Mouse (Mus musculus): ENCODE results near the gene Zfp619.
"Not testable (repeated sequence)": the region's sequence is repeated elsewhere in the genome, so short reads cannot be mapped to it uniquely, and the experiment has no call there.

Gene Zfp619

DNA sequence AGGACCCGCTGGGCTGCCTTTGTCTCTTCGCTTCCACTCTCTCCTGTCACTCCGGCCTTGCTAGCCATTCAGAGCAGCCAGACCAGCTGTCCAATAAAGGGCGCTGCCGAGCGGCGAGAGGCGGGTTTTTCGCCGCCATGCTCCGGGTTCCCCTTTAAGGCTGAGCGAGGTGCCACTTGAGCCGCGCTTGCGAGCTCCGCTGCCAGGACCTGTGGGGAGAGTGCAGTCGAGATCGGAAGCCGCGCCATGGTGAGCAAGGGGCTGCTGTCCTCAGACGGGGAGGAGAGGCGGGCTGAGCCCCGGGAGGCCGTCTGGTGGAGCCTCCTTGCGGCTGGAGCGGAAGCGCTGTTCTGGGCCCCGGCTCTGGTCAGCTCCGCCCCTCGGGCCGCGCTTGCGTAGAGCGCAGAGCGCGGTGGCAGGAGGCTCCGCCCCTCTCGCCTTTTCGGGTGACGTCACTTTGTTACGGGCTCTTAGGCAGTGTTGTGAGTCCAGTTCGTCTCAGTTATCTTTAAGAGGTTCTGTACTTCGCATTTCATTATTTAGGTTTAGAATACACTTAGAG is at the start of gene Zfp619:
Gene Zfp619 (plus strand): TSS at position 151 of the 562 bp plus-strand sequence.
- DNase-seq (ENCODE audit: low spot score in 2 of 2) = peak; percentile 88 to 90

DNA sequence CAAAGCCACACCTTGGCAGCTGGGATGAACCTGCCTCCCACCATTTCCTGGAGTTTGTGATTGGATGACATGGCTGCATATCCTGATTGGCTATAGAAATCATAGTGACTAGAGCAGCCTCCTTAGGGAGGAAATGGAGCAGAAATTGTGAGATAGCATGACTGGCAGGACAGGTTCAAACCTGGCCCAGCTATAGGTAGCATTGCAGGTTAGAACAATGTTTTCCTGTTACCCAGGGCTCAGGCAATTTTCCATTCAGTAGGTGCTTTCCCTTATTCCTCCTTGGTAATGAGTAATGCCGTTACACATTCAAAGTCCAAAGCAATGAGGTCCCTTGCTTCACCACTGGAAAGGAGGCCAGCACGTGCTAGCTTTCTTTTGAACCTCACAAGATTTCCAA is 38.6 kb upstream of the Zfp619 start:
- DNase-seq (ENCODE audit: low spot score in 2 of 2) = no peak

DNA sequence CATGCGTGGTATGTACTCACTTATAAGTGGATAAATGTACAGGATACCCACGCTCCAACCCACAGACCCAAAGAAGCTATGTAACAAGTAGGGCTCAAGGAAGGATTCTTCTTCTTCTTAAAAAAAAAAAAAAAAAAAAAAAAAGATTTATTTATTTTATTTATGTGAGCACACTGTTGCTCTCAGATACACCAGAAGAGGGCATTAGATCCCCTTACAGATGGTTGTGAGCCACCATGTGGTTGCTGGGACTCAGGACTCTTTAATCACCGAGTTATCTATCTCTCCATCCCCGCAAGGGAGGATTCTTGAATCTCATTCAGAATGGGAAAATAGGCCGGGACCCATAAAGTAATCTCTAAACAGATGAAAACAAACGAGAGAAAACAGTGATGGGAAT is 33.2 kb upstream of the Zfp619 start:
- DNase-seq (ENCODE audit: low spot score in 2 of 2) = no peak

DNA sequence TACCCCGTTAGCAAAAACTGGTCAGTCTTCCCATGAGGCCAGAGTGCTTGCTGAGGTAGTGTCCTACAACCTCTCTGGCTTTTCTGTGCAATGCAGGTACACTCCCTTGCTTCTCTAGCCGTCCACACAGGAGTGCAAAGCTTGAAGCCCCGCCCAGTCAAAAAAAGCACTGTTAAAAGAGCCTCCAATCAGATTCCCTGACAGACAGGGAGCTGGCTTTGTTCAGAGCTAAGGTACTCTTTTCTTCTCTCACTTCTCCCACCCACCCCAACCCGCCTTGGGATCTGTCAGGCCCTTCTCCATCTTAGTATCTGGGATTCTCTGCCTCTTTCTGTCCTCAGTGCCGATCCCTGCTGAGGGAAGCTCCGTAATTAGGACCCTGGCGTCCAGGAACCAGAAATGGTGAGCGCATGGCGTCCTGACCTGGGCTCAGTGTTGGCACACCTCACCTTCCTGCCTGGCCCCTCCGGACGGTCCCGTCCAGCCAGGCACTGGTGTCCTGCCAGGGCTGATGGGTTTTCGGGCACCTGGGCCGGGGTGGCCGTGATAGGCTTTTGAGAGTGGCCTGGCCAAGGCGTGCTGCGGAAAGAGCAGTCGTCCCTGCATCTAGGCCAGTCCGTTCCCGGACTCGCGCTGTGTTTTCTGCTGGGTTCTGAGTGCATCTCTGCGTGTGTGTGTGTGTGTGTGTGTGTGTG is 30.3 kb upstream of the Zfp619 start:
- no peak for DNase-seq (ENCODE audit: low spot score in 2 of 2)

DNA sequence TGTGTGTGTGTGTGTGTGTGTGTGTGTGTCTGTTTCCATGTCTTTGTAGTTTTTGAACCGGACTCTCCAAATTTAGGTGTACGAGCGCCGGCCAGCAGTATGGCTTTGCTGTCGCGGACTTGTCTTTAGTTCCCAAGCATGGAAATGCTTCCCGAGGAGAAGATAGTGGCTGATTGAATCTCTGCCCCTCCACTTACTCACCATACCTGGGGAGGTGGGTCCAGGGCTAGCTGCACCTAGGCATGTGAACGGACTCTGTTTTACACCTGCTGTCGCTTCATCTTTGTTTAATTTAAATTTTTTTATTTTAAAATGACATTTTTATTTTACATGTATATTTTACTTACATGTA is 29.7 kb upstream of the Zfp619 start:
- no peak for DNase-seq (ENCODE audit: low spot score in 2 of 2)

DNA sequence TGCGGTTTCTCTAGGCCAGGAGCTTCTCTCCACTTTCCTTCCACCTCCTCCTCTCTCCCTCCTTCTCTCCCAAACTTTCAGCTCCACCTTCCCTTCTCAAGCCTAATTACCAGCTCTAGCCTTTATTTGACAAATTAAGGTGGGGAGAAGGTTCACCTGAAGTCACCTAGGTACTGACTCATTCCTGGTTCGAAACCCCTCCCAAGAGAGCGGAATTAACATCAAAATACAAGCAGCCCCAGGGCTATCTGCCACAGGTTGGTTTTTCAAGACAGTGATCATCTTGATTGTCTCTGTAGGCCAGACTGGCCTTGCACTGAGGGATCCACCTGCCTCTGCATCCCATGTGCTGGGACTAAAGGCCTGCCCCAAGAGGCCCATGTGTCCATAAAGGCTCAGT is 22.9 kb upstream of the Zfp619 start:
- no peak for DNase-seq (ENCODE audit: low spot score in 2 of 2)

DNA sequence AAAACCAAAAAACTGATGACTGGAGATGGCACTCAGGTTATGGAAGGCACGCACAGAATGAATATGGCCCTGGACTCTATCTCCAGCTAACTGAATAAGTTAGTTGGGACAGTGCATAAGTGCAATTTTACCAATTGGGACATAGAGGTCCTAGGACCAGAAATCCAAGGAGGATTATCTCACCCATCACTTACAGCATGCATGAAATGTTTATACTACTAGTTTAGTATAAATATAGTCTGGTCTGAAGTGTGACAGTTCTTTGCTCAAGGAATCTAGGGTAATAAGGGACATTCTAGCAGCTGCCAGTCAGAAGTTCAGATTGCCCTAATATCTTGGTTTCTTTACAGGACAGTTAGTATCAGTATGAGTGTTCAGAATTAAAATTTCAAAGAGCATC is 13.5 kb upstream of the Zfp619 start:
- no peak for DNase-seq (ENCODE audit: low spot score in 2 of 2)

DNA sequence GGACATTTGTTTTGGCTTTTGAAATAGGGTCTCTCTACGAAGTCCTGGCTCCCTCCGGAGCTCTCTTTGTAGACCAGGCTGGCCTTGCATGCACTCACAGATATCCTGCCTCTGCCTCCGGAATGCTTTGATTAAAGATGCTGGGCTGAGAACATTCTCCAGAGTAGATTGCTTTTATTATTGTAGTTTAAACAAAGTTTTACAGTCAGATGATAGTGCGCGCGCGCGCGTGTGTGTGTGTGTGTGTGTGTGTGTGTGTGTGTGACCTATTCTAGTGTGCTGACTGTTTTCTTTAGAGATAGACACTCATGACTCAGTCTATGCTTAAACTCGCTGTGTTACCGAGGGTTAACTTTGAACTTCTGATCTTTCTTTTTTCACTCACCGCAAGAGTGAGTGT is 796 bp downstream of the Zfp619 start:
- peak; percentile 5 to 10 for DNase-seq (ENCODE audit: low spot score in 2 of 2)

DNA sequence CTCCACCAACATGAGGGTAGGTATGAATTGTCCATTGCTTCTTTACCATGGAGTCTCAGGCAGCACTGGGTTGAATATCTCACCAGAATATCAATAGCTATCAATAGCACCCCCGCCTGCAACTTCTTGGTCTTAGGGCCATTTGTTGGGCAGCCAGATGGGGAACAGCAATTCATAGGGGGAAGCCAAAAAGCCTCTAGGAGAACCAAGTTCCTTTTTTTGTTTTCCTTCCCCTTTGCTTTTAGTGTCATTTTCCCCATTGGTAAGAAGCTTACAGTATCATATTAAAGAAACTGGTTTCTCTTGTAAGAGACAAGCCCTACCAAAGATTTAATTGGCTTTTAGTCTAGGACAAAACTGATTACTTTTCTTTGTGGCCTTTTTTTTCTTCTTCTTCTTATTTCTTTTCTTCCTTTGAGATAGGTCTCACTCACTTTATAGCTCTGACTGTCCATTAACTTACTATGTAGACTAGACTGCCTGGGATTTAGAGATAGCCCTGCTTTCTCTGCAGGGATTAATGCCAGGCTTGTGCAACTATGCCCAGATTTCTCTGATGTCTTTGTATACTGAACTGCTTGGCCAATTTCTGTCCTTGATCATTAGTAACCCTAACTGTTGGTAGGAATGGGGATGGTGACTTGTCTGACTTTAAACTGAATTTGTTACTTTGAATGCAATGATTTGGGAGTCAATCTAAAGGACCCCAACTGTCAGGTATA is 6.3 kb downstream of the Zfp619 start:
- DNase-seq (ENCODE audit: low spot score in 2 of 2) = no peak

DNA sequence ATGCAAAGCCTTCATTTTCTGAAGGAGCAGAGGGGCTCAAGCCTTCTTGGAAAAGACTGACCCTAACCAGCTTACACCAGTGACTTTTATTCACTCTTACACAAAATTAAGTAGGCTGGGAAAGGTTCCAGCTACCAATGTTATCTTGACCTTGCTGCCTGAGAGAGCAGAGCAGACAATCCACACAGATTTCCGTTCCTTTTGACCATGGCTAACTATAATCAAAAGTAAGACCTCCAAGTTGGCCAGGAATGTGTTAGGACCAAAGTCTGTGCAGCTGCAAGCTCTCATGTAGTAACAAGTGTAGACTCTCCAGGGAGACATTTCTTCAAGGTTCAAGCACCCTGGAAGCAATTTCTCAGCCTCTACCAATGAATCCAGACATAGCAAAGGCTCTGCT is 25.6 kb downstream of the Zfp619 start:
- no peak for DNase-seq (ENCODE audit: low spot score in 2 of 2)

DNA sequence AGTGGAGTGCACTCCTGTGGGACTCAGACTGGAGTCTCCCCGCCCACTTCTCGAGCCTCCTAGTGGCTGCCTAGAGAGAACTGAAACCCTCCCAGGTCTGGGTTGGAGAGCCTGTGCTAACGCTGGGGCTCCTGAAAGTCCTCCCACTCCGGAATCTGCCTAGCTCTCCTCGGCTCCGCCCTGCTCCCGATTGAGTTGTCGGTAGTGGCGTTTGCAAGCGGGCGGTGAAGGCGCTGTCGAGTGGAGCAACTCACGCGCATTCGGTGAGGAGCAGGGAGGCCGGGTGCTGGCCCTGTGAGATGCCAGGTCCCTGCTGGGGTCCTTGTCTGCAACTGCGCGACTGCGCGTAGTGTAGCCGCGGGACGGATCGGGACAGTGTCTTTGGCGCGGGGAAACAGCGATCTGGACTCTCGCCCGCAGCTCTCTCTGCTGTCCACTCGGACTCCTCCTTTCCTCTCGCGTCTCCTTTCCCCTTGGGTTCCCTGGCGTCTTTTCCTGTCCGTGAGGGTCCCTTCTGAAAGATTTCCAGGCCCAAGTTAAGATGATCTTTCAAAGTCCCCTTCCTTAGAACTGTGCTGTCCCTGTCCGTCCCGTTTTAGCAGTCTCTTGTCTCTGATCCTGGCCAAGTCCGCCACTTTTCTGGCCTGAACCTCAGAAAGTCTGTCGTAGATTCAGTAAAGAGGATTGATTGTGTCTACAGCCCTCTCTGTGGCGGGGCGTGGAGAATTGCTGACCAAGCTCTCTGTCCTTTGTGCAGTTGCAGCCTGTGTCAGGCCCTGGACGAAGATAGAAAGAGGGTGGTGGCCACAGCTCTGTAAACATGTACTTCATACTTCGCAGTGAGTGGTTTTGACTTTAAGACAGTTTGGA is 26.9 kb downstream of the Zfp619 start:
- DNase-seq (ENCODE audit: low spot score in 2 of 2) = peak; percentile 55 to 83

DNA sequence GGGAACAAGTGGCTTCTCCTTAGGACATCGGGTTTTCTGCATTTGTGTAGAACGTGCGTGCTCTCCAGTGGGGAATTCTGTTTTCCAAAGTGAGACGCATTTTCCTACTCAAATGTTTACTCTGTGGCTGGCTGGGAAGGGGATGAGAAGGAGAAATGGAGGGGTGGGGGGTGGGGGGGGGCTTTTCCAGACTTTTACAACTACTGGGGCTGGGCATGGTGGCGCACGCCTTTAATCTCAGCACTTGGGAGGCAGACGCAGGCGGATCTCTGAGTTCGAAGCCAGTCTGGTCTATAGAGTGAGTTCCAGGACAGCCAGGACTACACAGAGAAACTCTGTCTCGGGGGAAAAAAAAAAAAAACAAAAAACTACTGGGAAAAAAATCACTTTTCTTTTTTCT is 27.6 kb downstream of the Zfp619 start:
- DNase-seq (ENCODE audit: low spot score in 2 of 2) = no peak

DNA sequence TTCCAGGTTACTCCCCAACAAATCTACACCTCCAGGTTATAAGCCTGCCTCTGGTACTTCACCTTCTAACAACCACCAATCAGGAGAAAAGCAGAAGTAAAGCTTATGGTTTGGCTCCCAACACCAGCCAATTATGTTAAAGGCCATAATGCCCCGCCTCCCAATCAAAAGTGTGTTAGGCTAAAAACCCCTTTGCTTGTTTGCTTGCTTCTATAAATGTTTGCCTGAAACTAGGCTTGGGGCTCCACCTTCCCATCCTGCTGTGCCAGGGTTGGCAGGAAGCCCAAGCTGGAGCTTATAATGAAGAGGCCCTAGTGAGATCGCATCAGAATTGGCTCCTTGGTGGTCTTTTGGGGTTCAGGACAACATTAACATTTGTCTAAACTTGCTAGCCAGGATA is 31.8 kb downstream of the Zfp619 start:
- DNase-seq (ENCODE audit: low spot score in 2 of 2) = peak in 1 of 2 experiments; percentile 37

DNA sequence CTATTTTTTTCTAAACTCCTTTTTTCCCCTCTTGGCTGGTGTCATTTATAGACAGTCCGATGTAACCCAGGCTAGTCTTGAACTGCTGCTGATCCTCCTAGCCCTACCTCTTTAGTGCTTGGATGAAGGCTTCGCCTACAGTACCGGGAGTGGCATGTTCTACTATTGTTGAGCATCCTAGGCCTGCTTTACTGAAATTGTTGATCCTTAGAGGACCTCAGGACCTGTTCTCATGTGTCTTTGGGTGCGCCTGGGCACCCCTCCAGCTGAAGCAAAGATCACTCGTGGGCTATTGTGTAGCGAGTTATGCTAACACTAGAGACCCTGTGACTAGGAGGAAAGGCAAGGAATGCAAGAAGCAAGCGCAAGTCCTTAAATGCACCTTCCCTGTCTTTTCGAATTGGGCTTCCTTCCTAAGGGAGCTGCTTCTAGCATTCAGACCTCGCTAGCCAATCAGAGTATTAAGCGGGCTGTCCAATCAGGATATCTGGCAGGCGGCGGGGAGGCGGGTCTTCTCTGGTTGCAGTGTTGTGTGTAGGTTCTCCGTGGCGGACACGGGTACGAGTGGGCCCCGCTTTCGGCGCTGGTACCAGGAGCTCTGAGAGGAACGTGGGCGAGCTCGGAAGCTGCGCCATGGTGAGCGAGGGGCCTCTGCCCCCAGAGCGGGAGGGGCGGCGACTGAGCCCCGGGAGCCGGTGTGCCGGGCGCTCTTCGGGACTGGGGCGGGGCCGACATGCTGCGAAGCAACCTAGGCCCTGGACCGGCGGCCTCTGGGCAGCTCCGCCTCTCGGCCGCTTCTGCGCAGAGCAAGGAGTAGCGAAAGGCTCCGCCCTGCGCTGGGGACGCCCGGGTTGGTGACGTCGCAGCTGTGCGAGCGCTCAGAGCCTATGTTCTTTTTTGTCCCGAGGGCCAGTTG is 34.7 kb downstream of the Zfp619 start:
- peak; percentile 93 to 94 for DNase-seq (ENCODE audit: low spot score in 2 of 2)

DNA sequence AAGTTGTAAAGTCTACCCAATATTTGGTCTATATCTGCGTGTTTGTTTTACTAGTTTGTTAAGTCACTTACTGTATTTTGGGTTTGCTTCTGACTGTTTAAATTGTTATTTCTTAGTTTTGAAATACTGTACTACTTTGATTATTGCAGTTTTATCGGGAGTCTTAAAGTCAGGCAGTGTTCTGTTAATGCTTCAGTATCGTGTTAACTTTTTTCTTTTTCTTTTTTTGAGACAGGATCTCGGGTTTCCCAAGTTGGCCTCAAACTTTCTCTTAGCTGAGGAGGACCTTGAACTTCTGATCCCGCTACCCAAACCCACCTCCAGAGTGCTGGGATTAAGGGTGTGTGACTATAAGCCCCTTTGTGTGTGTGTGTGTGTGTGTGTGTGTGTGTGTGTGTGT is 35.4 kb downstream of the Zfp619 start:
- DNase-seq (ENCODE audit: low spot score in 2 of 2) = no peak

DNA sequence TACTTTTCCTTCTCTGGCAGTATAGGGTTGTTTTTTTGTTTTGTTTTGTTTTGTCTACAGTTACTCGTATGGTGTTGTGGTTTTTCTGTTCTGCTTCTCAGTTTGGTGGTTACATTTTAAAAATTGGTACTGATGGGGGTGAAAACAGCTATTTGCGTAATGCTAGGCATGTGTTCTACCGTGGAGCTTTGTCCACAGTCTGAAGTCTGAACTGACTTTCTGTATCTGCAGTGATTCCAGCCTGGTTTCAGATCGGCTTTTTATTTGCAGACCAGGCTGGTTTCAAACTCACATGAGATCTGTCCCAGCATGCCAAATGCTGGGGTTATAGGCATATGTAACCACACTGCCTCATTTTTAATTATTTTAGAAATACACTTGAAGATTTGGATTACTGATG is 36.3 kb downstream of the Zfp619 start:
- DNase-seq (ENCODE audit: low spot score in 2 of 2) = no peak

DNA sequence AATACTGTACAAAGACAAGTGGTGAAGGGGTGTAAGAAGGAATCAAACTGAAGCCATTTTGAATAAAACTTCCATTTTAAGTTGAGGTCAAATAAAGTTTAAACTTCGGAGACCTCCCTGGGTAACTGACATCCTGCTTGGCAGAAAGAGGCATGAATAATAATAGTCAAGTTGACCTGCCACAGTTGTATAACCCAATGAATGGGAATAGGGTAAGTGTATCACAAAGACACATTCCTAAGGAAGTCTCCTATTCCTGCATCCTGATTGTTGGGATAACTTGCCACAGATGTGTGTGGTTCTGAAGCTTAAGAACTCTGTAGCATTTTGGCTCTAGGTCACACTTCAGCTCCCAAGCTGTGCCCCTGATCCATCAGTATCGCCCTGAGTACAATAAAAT is 62.5 kb downstream of the Zfp619 start:
- no peak for DNase-seq (ENCODE audit: low spot score in 2 of 2)

DNA sequence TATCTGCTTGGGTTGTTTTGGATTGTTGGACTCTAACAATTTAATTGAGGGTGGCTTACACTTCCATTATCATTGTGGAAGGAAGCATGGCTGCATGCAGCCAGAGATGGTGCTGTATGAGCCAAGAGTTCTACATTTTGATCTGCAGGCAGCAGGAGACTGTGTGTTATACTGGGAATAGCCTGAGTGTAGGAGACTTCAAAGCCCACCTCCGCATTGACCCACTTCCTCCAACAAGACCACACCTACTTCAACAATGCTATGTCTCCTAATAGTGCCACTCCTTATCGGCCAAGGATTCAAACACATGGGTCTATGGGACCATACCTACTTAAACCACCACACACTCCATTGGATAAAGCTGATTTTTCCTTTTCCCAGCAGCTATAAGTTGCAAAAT is 63.0 kb downstream of the Zfp619 start:
- DNase-seq (ENCODE audit: low spot score in 2 of 2) = no peak

DNA sequence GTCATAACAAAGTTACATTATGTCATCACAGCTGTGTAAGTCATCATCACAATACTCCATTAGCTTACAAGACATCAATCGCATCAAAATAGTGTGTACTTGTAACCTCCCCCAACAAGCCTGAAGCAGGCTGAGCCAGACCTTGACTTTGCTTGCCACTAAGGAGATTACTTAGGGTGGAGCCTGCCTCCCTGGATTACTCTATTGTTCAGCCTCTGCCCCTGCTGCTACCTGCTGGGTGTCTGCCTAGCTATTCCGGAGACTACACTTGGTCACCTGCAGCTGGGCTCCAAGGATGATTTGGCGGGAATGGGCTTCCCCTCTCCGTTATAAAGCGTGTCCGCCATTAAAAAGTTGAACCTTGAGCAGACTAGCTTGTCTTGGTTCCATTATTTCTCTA is 69.3 kb downstream of the Zfp619 start:
- not testable (repeated sequence) for DNase-seq (ENCODE audit: low spot score in 2 of 2)

DNA sequence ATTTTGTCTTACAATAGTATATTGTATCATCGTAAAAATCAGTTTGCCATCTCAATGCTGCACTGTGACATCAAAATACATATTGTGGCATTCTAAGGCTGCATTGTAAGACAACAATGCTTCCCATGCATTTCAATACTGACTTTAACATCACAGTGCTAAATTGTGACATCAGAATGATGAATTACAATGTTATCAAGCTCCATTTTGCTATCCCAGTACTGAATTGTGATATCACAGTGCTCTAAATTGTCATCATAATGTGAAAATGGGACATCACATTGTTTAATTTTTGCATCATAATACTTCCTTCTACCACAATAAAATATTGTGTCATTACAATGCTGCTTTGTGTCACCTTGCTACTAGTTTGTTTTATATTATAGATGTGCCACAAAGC is 70.5 kb downstream of the Zfp619 start:
- no peak for DNase-seq (ENCODE audit: low spot score in 2 of 2)

DNA sequence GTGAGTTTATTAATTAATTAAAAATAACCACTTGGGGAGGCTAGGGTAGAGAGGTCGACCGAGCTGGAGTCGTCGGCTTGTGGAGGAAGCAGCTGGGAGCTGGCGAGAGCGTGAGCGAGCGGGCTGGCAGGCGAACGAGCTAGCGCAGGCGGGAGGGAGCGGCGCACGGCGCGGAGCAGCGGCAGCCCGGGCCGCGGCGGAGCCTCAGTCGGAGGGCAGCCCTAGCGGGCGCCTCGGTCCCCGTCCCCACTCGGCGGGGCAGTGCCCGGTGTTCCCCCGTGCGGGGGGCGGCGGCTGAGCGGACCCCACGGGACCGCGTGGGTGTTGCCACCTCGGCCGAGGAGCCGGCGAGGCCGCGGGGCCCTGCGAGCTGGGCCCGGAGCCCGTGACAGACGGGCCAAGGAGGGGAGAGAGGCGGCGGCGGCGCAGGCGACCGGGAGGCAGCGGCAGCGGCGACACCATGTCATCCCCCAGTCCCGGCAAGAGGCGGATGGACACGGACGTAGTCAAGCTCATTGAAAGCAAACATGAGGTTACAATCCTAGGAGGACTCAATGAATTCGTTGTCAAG is 71.0 kb downstream of the Zfp619 start:
- peak in 1 of 2 experiments; percentile 11 for DNase-seq (ENCODE audit: low spot score in 2 of 2)
